Mouse (Mus musculus) forebrain, embryonic 14.5 days (tissue): ENCODE measurements around the gene Zfp809. TPM values are rescaled to one million over a fixed set of nuclear protein-coding genes. Genes with fewer than 3 reads are reported as not detected.
A peak's percentile ranks its signal among the peaks of the same experiment; 100 is the strongest.

ENCODE experiments used
- ATAC-seq: fragments of 200-750 bp; cut with Nextera tagmentation; 2 replicates; pipeline ENCODE4 v1.8.0; 2017; ENCODE audit warnings: mild to moderate bottlenecking, moderate library complexity
- DNase-seq: peaks from one replicate; pipeline ENCODE4 v3.0.0-alpha.2; 2015; ENCODE audit warnings: low spot score
- H3K27ac ChIP-seq: fragments of 300-500 bp; sonication (generic); 2 replicates; pipeline ENCODE4 v1.5.1; 2014; ENCODE audit warnings: low read depth, mild to moderate bottlenecking, control low read depth, low read length, moderate library complexity
- H3K27me3 ChIP-seq: fragments of 300-500 bp; sonication (generic); replicated peaks from 2 replicates; pipeline ENCODE4 v1.6.1; 2014; ENCODE audit warnings: low read length, control low read depth, mixed read lengths; ENCODE audit not compliant: control insufficient read depth, insufficient read depth
- H3K36me3 ChIP-seq: fragments of 300-500 bp; sonication (generic); 2 replicates; pipeline ENCODE4 v1.6.1; 2014; ENCODE audit warnings: low read length, control low read depth; ENCODE audit not compliant: control insufficient read depth, insufficient read depth
- H3K4me1 ChIP-seq: fragments of 300-500 bp; sonication (generic); 2 replicates; pipeline ENCODE4 v1.6.1; 2014; ENCODE audit warnings: antibody characterized with exemption, low read length, control low read depth; ENCODE audit not compliant: control insufficient read depth, insufficient read depth
- H3K4me2 ChIP-seq: fragments of 300-500 bp; sonication (generic); 2 replicates; pipeline ENCODE4 v1.6.1; 2014; ENCODE audit warnings: mild to moderate bottlenecking, control low read depth, low read length
- H3K4me3 ChIP-seq: fragments of 300-500 bp; sonication (generic); 2 replicates; pipeline ENCODE4 v1.5.1; 2014; ENCODE audit warnings: low read depth, low read length, control low read depth
- H3K9ac ChIP-seq: fragments of 300-500 bp; sonication (generic); 2 replicates; pipeline ENCODE4 v1.6.1; 2014; ENCODE audit warnings: mild to moderate bottlenecking, low read length, control low read depth, moderate library complexity
- H3K9me3 ChIP-seq: fragments of 300-500 bp; sonication (generic); replicated peaks from 2 replicates; pipeline ENCODE4 v1.6.1; 2016; ENCODE audit warnings: low read length, control low read depth, mixed read lengths; ENCODE audit not compliant: control insufficient read depth
- whole genome bisulfite sequencing: fragments of 180-500 bp; shearing (Covaris S2); extraction: QIAGEN DNeasy Blood & Tissue Kit; methylation state at CpG from one replicate; pipeline ENCODE4 v1.1.7; 2014; 5-methylcytosine and 5-hydroxymethylcytosine counted together
- polyA plus RNA-seq: library from polyadenylated mRNA; unstranded; fragments of >200 nt; fragmentation: Nextera tagmentation; extraction: Ambion mirVana; gene quantifications from 2 replicates; pipeline ENCODE4 v1.2.1, GENCODE M21; 2014

Gene Zfp809
- polyA plus RNA-seq, 1 experiment from 2014 or later = 8.9 TPM

- ATAC-seq (no peak), DNase-seq (peak; percentile 19)
- Histone ChIP-seq H3K4me1 (no peaks in the 10 kb centered on the region), H3K27me3 (no peaks in the 10 kb centered on the region), H3K4me3 (peak overlapping the region; percentile 61), H3K36me3 (peaks cover 11% of the 10 kb centered on the region), H3K9me3 (no peaks in the 10 kb centered on the region; the same call in 1 of the 2 replicates), H3K9ac (peak overlapping the region; percentile 93), H3K4me2 (peak overlapping the region; percentile 69), H3K27ac (no peak overlapping the region)
- 87% methylated on average over 8 of the region's 8 CpGs for WGBS
These were observed 33.3 kb downstream of the Zfp809 start for GRCm38 (mm10) chr9:22258784-22259183.

- ATAC-seq (peak; percentile 96), DNase-seq (peak; percentile 89)
- H3K36me3 ChIP-seq = peaks cover 6% of the 10 kb centered on the region; the same call in 1 of the 2 replicates
- H3K27ac ChIP-seq = peak within 1 kb of the TSS; percentile 36; the same call in 1 of the 2 replicates
- no peaks in the 10 kb centered on the region for H3K4me1 ChIP-seq
- H3K27me3 ChIP-seq = no peaks in the 10 kb centered on the region
- H3K9ac ChIP-seq = peak within 1 kb of the TSS; percentile 93
- peak within 1 kb of the TSS; percentile 61 for H3K4me3 ChIP-seq
- H3K4me2 ChIP-seq = peak within 1 kb of the TSS; percentile 69
- H3K9me3 ChIP-seq = no peaks in the 10 kb centered on the region; the same call in 1 of the 2 replicates
- WGBS = 1% methylated on average over 35 of the region's 35 CpGs
These were observed 33.9 kb downstream of the Zfp809 start, which contains the start of gene Zfp599 for GRCm38 (mm10) chr9:22259184-22260091. Gene Zfp599 (minus strand): TSS chr9:22259895.

GRCm38 (mm10) chr9:22260092-22260422 is 34.5 kb downstream of the Zfp809 start:
- whole genome bisulfite sequencing = 23% methylated on average over 3 of the region's 3 CpGs
- peaks cover 6% of the 10 kb centered on the region; the same call in 1 of the 2 replicates for H3K36me3 ChIP-seq
- DNase-seq (no peak), ATAC-seq (no peak)
- peak overlapping the region; percentile 69 for H3K4me2 ChIP-seq
- no peak overlapping the region for H3K27ac ChIP-seq
- H3K27me3 ChIP-seq = no peaks in the 10 kb centered on the region
- no peaks in the 10 kb centered on the region; the same call in 1 of the 2 replicates for H3K9me3 ChIP-seq
- H3K9ac ChIP-seq = peak overlapping the region; percentile 93
- peak overlapping the region; percentile 61 for H3K4me3 ChIP-seq
- H3K4me1 ChIP-seq = no peaks in the 10 kb centered on the region

- 0 out of 2 replicates have a peak, but pooled peaks cover 3% of the 10 kb centered on the region for H3K36me3 ChIP-seq
- no peak overlapping the region for H3K4me3 ChIP-seq
- ATAC-seq = no peak
- H3K9ac ChIP-seq = no peak overlapping the region
- H3K9me3 ChIP-seq = no peaks in the 10 kb centered on the region
- H3K27me3 ChIP-seq = no peaks in the 10 kb centered on the region
- H3K4me2 ChIP-seq = no peak overlapping the region
- H3K4me1 ChIP-seq = no peaks in the 10 kb centered on the region
- no peak for DNase-seq
- WGBS = 88% methylated on average over 1 of the region's 1 CpGs
- H3K27ac ChIP-seq = no peak overlapping the region
These were observed 36.1 kb downstream of the Zfp809 start for GRCm38 (mm10) chr9:22261594-22261993.

- DNase-seq = no peak
- no peaks in the 10 kb centered on the region for H3K27me3 ChIP-seq
- WGBS = 92% methylated on average over 10 of the region's 10 CpGs
These were observed 37.1 kb downstream of the Zfp809 start for GRCm38 (mm10) chr9:22262611-22263010.

GRCm38 (mm10) chr9:22268886-22269285 is 43.4 kb downstream of the Zfp809 start:
- H3K4me2 ChIP-seq = no peak overlapping the region
- 81% methylated on average over 1 of the region's 1 CpGs for WGBS

More at GRCm38 (mm10) chr9:22262611-22263010, 37.1 kb downstream of the Zfp809 start:
- Histone ChIP-seq H3K36me3 (0 out of 2 replicates have a peak, but pooled peaks cover 3% of the 10 kb centered on the region), H3K9ac (no peak overlapping the region), H3K4me3 (no peak overlapping the region), H3K27ac (no peak overlapping the region), H3K4me1 (no peaks in the 10 kb centered on the region), H3K4me2 (no peak overlapping the region), H3K9me3 (no peaks in the 10 kb centered on the region)
- no peak for ATAC-seq

GRCm38 (mm10) chr9:22278733-22279132 is 53.2 kb downstream of the Zfp809 start:
- Histone ChIP-seq H3K9ac (no peak overlapping the region), H3K27me3 (no peaks in the 10 kb centered on the region), H3K9me3 (peaks cover 58% of the 10 kb centered on the region), H3K36me3 (peaks cover 76% of the 10 kb centered on the region), H3K4me3 (no peak overlapping the region), H3K4me2 (no peak overlapping the region), H3K27ac (no peak overlapping the region), H3K4me1 (no peaks in the 10 kb centered on the region)
- no peak for ATAC-seq
- over 99% methylated on average over 4 of the region's 4 CpGs for WGBS
- no peak for DNase-seq

More at GRCm38 (mm10) chr9:22268886-22269285, 43.4 kb downstream of the Zfp809 start:
- Histone ChIP-seq H3K27ac (no peak overlapping the region), H3K9me3 (no peaks in the 10 kb centered on the region), H3K36me3 (peaks cover 7% of the 10 kb centered on the region; the same call in 1 of the 2 replicates), H3K4me1 (no peaks in the 10 kb centered on the region), H3K9ac (no peak overlapping the region), H3K27me3 (no peaks in the 10 kb centered on the region), H3K4me3 (no peak overlapping the region)
- ATAC-seq = no peak
- DNase-seq = no peak
